Mouse (Mus musculus) heart, adult 8-10 months (tissue): ENCODE measurements at regions not wholly inside any gene's neighbourhood (a gene's known extent, or its start where the extent isn't known, plus 50 kb on each side); places are given as distances from the start of the nearest gene placed in this dataset.

Source experiments
- DNase-seq: peaks from one replicate; pipeline ENCODE4 v3.0.0; 2022; ENCODE audit warnings: low spot score

DNA sequence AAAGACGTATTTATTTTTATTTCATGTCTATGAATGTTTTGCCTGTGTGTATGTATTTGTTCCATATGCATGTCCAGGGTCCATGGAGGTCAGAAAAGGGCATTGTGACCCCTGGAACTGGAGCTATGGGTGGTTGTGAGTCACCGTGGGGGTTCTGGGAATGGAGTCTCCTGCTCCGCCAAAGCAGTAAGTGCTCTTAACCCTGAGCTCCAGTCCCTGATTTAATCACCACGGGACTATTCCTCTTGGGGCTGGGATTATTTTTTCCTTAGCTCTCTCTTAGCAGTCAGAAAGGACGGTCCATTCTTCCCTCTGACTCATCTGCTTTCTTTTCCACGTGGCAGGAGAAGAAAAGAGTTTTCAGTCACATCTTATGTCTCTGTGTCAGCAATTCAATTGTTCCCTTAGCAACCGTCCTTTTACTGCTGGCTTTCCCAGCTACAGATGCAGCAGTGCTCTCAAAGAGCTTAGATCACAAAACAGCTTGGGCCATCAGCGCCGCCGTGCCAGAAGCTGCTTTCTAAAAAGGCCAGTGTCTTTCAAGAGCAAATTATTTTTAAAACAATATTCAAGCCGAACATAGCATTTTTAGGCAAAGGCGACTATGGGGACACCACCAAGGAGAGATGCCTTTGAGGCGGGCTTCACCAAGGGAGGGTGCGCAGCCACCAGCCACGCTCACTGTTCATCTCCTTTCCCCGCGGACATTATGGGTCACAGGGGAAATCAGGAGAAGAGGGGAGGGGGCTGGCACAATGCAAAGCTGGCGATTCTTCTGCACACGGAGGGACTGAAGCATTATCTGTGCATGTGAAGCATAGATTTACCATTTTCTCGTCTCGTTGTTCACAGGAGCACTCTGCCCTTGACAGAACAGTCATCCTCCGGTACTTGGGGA lies 110.8 kb downstream of the Map3k7 start:
- DNase-seq: no peak

DNA sequence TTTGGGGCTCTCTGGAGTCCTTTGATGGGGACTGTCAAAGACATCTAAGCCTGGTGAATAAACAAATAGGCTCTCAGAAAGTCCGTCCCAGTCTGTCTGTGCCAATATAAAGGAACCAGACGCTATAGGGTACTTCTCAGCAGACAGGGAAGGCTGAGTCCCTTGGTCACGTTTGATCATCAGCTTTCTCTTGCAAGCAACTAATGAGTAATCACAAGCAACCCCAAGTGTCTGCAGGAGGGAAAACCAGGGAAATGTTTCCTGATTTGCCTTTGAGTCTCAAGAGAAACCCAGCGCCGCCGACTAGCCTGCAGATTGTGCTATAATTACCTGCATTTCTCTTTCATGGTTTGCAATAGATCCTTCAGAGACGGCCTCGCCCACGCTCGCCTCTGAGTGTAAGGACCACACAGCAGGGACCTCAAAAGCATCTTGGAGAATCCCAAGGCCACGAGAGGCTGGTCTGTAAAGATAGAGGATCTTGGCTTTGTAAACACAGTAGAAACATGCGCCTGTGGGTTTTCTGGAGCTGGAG lies 112.6 kb downstream of the Map3k7 start:
- DNase-seq: no peak

- no peak for DNase-seq
These were observed 119.6 kb downstream of the Map3k7 start for GRCm38 (mm10) chr4:32083456-32083855.

GRCm38 (mm10) chr4:32084250-32084869 lies 120.5 kb downstream of the Map3k7 start:
- DNase-seq: no peak

GRCm38 (mm10) chr4:32085040-32085439 lies 121.1 kb downstream of the Map3k7 start:
- DNase-seq: no peak

DNA sequence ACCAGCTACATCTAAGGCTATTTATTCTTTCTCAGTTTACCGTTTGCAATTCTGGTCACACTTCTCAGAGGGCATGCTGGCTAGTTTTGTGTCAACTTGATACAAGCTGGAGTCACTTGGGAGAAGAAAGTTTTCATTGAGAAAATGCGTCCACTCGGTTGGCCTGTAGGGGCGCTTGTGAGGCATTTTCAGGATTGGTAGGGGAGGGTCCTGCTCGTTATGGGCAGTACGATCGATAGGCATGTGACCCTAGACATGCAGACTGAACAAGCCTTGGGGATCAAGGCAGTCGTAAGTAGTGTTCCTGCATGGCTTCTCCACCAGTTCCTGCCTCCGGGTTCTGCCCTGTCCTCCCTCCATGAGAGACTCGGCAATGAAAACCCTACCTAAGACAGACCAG lies 127.2 kb downstream of the Map3k7 start:
- DNase-seq: no peak

- no peak for DNase-seq
These were observed 128.6 kb downstream of the Map3k7 start for GRCm38 (mm10) chr4:32092320-32093041.

DNA sequence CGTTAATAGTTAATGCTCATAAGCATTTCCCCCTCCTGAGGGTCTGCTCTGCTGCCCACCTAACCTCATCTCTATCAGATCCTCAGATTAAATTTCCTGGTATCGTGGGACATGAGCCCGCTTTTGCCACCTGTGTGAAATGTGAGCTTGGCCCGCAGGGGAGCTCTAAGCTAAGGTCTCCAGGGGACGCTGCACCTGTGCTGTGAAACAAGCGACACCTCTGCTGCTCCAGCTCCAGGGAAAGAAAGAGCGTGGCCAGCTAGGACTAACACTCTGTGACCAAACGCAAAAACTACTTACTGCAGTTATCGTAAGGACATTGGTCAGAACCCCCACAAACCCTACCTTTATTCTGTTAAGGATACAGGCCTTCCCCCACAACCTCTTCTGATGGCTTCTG lies 134.3 kb downstream of the Map3k7 start:
- no peak for DNase-seq

GRCm38 (mm10) chr4:32101002-32101401 lies 137.1 kb downstream of the Map3k7 start:
- no peak for DNase-seq

- DNase-seq: no peak
These were observed 131.9 kb upstream of the Bach2 start for GRCm38 (mm10) chr4:32106664-32107171.

DNA sequence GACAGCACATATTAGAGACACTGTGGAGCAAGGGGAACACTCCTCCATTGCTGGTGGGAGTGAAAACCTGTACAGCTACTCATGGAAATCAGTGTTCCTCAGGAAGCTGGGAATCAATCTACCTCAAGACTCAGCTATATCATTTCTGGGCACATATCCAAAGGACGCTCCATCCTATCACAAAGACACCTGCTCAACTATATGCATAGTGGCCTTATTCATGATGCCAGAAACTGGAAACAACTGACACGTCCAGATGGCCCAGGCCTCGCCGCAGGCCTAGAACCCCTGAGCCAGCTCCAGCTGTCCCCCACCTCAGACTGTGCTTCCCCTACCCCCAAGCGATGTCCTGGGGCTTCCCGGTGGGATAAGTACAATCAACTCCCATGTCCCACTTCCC lies 116.3 kb upstream of the Bach2 start:
- DNase-seq: no peak

DNA sequence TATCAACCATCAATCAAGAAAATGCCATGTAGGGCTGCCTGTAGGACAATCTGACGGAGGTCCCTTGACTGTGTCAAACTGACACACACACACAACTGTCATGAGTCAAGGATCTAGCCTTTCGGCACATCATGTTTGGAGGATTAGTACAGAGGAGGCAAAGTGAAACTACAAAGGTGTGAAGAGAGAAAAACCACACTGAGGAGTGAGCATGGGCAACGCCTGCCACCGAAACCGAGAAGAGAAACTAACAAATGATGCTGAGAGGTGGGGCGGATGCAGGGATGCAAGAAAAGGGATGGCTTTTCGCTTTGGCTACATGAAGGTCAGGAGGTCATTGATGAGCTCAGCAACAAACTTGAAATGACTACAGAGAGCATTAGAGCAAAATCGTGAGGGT lies 111.8 kb upstream of the Bach2 start:
- no peak for DNase-seq

GRCm38 (mm10) chr4:32130594-32130993 lies 108.0 kb upstream of the Bach2 start:
- no peak for DNase-seq

DNA sequence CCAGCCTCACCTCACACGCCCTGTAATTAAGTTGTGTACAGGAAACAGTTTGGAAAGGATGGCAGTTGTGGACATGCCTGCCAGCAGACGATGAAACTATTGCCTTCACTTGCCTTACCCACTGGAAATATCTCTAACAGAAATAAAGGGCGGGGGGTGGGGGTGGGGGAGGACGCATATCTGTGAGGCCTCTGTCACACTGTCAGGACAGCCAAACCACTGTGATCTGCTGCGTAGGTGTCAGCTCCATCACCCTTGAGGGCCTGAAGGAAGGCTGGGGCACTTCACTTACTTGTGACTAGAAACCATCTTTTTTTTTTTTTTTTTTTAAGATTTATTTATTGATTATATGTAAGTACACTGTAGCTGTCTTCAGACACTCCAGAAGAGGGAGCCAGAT lies 106.8 kb upstream of the Bach2 start:
- DNase-seq: no peak

DNA sequence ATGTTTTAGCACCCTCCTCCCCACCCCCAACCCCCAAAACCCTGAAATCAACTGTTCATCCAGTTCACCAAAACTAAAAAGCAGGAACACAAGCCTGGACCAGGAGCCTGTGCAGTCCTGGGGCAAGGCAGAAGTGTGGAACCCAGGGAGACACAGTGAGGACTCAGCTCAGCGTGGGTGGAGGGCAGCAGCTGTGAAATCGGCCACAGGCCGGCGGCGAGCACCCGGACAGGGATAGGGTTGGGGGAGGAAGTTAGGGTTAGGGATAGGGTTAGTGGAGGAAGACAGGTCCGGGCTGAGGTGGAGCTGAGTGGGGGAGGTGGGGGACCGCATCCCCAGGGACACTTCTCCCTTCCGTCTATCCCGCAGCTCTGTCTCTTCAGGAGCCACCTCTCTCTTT lies 102.5 kb upstream of the Bach2 start:
- no peak for DNase-seq

- DNase-seq: no peak
These were observed 101.4 kb upstream of the Bach2 start for GRCm38 (mm10) chr4:32137243-32137642.

DNA sequence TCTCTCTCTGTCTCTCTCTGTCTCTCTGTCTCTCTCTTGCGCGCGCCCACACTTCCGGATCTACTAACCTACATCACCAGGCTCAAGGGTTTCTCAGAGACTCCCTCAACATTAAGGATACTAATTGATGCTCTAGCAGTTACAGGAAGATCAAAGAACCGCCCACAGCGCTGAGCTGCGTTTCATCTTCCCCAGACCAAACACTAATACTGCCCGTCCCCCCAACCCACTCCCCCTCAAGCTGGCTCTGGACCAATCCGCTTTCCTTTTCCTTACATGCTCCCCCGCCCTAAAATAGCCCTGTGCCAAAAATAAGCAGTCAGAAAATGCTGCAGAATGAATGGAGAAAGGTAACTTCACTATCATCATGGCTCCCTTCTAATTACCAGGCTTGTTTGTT lies 100.6 kb upstream of the Bach2 start:
- no peak for DNase-seq

- DNase-seq: no peak
These were observed 99.0 kb upstream of the Bach2 start for GRCm38 (mm10) chr4:32139586-32139985.

DNA sequence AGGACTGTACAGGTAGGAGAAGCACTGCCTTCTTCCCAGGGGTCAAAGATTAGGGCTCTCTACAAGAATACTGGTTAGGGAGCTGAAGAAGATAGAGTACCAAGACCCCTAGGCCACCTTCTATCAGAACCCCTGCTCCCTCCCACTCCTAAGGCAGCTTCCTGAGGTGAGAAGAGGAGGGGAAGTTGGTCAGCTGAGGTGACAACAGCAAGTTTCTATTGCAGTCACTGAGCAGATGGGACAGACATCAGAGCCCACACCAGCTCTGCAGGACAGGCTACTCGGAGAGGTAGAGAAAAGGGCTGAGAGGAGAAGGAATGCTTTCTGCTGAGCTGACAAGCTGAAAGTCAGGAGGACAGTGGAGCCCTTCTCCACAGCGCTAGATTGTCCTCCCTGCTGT lies 98.5 kb upstream of the Bach2 start:
- DNase-seq: no peak

- no peak for DNase-seq
These were observed 96.4 kb upstream of the Bach2 start for GRCm38 (mm10) chr4:32142198-32142597.

- DNase-seq: no peak
These were observed 91.5 kb upstream of the Bach2 start for GRCm38 (mm10) chr4:32147146-32147545.

- DNase-seq: no peak
These were observed 90.0 kb upstream of the Bach2 start for GRCm38 (mm10) chr4:32148597-32148996.
